Mouse (Mus musculus) erythroblast, embryonic 14.5 days (primary cell): ENCODE results near the gene Prkch.

ENCODE experiments used
- GATA1 ChIP-seq: IDR thresholded peaks from 2 replicates; pipeline ENCODE4 v1.6.1; 2012; ENCODE audit warnings: low read length, inconsistent platforms, mixed read lengths
- TAL1 ChIP-seq: IDR thresholded peaks from 3 replicates; pipeline ENCODE4 v1.6.1; 2012; ENCODE audit warnings: low read length, inconsistent platforms, mixed read lengths

DNA sequence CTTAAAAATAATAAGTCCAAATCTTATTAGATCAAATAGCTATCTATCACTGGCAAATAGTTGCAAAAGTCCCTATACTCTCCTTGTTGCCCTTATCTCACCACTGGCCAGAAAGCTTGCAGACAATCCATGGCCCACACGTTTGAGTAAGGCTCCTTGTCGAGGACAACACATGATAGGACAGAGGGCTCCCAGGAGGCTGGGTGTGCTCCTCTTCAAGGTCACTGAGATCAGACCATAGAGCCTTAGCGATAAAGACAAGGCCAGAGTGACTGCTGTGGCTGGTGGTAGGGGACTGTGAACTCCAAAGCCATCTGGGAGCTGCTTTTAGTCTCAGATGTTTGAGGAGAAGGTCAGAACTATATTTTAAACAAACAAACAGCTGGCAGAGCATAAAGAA lies 158.0 kb downstream of the Prkch start:
- TF ChIP-seq GATA1 (no peak), TAL1 (no peak)
